Mouse (Mus musculus) megakaryocyte-erythroid progenitor cell, adult 5-6 weeks (primary cell): ENCODE data around the gene Gsdma2. TPM values are rescaled to one million over a fixed set of nuclear protein-coding genes. Genes with fewer than 3 reads are reported as not detected.
A peak's percentile ranks its signal among the peaks of the same experiment; 100 is the strongest.
"Not testable (repeated sequence)": the region's sequence is repeated elsewhere in the genome, so short reads cannot be mapped to it uniquely, and the experiment has no call there.

Experiments
- ATAC-seq: replicated peaks from 2 replicates; pipeline ENCODE4 v1.8.0; 2016; ENCODE audit warnings: mild to moderate bottlenecking, inconsistent platforms; ENCODE audit not compliant: severe bottlenecking, poor library complexity, low FRiP score, low TSS enrichment
- total RNA-seq, 2 experiments: library from RNA; stranded (forward) in 1 of 2; stranded (reverse) in 1 of 2; fragments of 200-1000, 215-1000 nt in 1 of 2; fragments of >200 nt in 1 of 2; fragmentation: Nextera tagmentation in 1 of 2; gene quantifications; 2 replicates each; pipeline ENCODE4 v1.2.3; 2014 to 2017

The Gsdma2 gene
- total RNA-seq (2014; fragmentation: Nextera tagmentation) (not detected in 2 replicates), total RNA-seq (2017) (not detected in 2 replicates)

DNA sequence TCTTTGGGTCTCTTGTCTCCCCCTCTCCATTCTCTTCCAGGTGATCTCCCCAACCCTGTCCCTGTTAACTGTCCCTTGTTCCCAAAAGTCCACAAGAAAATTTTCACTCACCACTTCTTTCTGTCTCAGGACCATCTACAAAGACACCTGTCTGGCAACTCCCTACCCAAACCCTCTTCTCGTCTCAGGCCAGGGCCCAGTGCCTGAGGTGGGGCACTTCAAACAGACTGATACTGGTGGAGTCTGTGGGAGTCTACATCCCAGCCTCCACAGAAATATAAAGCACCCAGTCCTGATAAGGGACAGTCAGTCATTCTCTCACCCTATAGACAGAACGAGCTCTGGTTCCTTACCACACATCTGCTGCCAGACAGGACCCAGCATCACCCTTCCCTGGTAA is at the start of gene Gsdma2:
Gsdma2 (plus strand) TSS at position 301 of the 400 bp plus-strand sequence.
- ATAC-seq = no peak

DNA sequence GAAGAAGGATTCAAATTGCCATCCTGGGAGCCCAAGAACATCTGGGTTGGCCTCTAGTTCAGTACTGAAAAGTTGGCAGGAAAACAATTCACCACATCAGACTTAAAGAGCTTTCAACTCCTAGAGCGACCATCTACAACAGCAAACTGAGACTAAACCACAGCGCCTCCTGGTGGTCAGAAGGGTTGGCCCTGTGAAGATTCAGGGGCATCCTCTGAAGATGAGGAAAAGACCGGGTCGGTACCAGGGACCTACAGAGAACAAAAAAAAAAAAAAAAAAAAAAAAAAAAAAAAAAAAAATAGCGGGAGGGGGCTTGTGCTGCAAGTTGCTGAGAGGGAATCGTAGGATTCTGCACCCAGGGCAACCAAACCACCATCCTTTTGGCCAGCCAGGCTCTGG is 49.2 kb upstream of the Gsdma2 start:
- ATAC-seq = peak; percentile 61

DNA sequence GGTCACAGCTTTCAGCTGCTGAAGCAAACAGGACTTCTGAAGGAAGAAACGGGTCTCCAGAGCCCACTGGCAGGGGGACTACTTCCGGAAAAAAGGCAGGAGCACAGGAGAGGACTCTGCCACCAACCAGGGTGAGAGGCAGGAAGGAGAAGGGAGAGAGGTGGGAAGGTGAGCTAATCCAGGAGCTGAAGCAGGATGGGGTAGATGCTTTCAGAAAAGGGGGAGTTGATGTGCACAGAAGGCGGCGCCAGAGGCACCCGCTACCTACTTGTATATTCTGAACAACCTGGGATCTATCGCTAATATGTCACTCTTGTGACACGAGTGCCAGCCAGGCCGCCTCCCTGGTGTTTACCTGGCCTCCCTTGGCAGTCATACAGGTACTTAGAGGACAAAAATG is 48.6 kb upstream of the Gsdma2 start, which contains the start of gene Lrrc3c:
Lrrc3c (plus strand) TSS at position 301 of the 400 bp plus-strand sequence.
- no peak for ATAC-seq

DNA sequence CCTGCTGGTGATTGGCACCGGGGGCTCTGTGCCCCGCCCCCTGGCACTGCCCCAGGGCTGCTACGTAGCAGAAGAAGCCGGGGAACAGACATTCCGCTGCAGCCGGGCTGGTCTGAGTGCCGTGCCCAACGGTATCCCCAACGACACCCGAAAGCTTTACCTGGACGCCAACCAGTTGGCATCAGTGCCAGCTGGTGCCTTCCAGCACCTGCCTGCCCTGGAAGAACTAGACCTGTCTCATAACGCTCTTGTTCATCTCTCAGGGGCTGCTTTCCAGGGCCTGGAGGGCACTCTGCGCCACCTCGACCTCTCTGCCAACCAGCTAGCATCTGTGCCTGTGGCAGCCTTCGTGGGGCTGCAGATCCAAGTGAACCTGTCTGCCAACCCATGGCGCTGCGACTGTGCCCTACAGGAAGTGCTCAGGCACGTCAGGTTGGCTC is 47.7 kb upstream of the Gsdma2 start:
- peak; percentile 6; the same call in 1 of the 2 replicates for ATAC-seq

DNA sequence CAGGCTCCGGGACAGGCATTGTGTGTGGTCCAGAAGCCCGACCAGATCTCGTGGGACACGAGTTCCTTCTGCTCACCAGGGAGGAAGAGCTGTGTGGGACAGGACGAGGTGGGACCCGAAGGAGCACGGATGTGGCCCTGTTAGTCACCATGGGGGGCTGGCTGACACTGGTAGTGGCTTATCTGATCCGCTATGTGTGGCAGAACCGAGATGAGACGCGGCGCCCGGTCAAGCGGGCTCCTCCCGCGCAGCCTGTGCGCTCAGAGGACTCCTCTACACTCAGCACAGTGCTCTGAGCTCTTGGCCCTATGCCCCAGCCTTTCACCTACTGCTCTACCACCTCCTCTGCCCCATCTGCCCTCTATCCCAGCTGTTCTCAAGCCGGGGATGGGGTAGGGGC is 47.3 kb upstream of the Gsdma2 start:
- ATAC-seq = 0 out of 2 replicates have a peak, but pooled peaks have one; percentile 17

DNA sequence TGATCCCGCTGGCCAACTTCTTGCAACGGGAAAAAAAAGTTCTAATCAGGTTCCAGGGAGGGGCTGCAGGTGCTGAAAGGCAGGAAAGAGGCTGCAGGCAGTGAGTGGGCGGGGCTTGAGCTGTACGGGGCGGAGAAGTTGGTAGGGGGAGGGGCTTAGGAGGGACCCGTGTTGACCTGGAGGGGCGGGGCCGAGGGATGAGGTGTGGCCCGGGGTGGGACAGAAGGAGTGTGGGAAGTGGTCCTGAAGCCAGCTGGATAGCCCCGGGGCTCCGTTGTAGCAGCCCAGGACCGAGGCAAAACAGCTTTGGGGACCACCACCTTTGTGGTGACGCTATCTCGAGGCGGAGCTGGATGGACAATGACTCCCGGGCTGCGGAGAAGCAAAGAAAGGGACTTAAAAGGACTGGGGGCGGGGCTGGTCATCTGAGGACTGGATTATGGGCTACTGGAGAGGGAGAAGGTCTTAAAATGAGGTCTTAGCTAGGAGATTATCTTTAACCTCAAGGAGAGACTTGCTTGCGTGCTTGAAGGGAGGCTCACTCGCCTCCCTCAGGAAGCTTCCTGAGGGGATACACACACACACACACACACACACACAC is 44.4 kb upstream of the Gsdma2 start:
- ATAC-seq = peak; percentile 58

DNA sequence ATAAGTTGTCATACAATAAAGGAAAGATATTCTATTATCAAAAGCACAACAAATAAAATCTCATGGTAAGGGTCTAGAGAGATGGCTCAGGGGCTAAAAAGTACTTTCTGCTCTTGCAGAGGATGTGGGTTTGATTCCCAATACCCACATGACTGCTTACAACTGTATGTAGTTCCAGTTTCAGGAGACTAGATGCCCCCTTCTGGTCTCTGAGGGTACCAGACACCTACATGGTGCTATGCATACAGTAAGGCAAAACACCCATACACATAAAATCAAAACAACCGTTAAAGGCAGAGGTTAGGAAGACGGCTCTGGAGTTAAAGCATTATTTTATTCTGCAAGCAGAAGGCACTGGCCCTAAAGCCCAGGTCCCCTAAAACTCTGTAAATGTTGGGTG is 42.6 kb upstream of the Gsdma2 start:
- ATAC-seq = no peak

DNA sequence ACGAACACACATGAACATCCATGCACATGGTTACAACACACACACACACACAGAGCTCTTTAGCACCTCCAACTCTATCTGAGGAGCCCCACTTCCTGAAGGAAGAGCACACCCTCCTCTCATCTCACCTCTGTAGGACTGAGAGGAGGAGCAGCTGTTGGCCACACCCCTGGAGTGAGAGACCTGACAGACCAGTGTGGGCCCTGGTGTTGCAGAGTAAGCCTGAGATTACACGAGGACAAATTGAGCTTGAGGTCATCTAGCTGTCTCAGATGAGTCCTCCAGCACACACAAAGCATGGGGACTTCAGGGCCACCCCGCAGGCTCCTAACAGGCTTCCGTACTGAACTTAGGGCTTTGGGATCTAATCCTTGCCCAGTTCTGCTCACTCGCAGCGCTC is 41.6 kb upstream of the Gsdma2 start:
- not testable (repeated sequence) for ATAC-seq

DNA sequence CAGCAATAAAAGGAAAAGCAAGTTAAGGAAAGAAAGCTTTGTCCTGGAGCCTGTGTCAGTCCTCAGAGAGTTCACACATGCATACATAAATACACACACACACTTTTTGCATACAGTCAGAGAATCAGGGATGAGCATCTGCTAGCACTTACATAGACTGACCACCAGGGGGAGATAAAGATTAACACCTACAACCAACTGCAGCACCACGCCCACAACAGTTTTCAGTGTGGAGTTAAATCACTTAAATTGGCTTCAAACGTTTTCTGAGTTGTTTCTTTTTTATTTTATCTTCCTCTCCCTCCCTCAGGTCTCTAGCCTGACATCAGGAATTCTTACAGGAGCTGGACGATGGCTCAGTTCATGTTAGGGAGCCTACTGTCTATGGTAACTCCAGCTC is 39.8 kb upstream of the Gsdma2 start:
- ATAC-seq = peak; percentile 65; the same call in 1 of the 2 replicates

DNA sequence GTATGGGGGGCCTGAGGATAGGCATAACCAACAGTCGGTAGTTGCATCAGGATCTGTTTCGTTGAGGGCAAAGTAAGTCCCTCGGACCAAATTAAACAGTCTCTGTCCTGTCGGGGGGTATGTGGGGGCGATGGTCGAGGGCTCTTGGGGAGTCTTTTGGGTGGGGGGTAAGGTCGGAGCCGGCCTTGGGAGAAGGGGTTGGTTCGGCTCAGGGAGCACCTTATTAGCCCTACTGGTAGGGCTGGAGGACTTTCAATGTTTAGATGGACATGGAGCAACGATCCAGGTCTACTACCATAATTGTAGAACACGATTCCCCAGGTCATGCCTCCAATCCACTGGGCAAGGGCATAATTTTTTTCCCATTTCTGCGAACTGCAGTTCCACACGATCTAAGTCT is 25.8 kb upstream of the Gsdma2 start:
- no peak for ATAC-seq

DNA sequence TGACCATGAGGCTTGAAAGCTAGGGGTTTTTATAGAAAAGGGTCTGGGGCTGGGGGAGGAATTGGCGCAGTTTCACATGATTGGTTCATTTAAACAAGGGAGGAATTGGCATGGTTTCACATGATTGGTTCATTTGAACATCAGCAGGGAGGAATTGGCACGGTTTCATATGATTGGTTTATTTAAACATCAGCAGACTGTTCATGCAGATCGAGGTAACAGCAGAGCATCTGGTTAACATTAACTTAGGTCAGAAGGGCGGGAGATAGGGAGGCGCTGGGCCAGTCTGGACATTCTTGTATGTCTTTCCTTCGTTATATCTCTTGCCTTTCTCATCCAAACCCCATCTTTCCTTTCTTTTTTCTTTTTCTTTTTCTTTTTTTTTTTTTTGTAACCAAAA is 22.6 kb upstream of the Gsdma2 start:
- not testable (repeated sequence) for ATAC-seq

DNA sequence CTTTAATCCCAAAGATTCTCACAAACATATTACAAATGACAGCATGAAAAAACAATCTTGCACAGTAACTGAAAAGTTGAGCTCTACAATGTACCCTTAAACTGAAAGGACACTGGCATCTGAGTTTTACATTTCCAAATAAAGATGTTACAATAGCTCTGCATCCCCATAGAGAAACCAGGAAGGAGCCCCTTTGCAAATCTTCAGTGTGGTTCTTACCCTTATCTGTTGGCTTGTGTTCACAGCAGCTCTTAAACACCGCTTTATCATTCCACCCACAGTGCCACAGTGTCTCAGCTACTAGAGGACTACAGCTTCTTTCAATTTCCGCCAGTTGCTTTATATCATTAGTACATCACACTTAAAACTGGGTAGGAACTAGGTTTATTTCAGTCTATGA is 22.2 kb upstream of the Gsdma2 start:
- not testable (repeated sequence) for ATAC-seq

DNA sequence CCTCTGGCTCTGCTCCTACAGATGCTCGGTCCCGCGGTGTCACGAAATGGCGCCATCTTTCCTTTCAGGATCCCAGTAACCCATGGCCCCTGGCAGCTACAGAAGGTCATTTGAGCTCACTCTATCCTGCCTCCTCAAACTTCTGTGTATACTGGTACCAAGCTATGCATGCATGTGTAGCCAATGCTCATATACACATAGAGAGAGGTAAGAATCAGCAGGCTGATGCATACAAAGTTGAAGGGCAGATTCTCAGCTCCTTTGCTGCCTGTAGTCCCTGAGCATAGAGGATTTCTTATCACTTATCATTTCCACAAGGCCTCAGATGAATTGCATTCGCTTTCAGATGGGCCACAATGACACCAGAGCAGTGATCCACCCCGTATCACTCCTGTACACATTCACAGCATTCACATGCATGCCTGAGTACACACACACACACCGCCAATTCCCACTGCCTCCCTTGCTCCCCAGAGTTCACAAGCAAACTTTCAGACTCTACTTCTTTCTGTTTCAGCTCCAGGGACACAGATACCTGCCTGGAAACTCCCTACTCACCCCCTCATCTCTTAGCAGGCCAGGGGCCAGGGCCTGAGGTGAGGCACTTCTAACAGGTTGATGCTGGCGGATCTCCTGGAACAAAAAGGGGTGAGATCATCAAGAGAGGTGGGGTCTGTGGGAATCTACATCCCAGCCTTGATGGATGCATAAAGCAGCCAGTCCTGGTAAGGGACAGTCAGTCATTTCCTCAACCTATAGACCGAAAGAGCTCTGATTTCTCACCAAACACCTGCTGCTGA is 20.7 kb upstream of the Gsdma2 start, which contains the start of the genes Gm12355 and Gsdma3:
Gm12355 (minus strand) TSS at position 51 of the 800 bp plus-strand sequence.
Gsdma3 (plus strand) TSS at position 750 of the 800 bp plus-strand sequence.
- ATAC-seq = no peak

DNA sequence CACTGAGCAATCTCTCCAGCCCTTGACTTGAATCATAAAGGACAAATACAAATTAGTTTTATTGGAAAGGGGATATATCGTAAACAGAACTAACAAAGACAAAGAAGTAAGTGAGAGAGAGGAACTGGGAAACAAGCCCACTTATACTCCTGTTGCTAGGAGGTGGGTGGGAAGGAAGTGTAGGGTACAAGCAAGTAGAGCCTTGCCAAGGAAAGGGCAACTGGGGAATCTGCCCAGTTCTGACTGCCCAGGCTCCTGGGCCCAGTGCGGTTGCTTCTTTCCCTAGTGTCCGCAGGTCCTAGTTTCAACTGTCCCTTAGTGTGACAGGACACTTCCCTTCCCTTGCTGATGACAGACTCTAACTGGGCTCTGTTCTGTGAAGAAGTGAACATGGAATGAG is 17.9 kb upstream of the Gsdma2 start:
- ATAC-seq = no peak

DNA sequence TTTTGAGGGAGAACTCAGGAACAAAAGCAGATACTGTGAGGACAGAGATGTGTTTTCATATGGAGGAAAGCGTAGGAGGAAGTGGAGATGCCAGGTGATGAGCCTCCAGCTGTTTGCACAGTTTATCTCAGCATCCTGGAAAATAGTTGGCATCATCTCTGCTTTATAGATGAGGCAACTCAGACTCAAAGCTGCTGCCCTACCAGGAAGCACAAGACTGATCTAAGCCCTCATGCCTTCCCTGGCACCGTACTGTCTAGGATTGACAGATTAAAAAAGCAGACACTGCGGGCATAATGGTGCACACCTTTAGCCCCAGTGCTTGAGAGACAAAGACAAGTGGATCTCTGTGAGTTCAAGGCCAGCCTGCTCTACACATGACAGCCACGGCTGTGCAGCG is 15.9 kb upstream of the Gsdma2 start:
- no peak for ATAC-seq

DNA sequence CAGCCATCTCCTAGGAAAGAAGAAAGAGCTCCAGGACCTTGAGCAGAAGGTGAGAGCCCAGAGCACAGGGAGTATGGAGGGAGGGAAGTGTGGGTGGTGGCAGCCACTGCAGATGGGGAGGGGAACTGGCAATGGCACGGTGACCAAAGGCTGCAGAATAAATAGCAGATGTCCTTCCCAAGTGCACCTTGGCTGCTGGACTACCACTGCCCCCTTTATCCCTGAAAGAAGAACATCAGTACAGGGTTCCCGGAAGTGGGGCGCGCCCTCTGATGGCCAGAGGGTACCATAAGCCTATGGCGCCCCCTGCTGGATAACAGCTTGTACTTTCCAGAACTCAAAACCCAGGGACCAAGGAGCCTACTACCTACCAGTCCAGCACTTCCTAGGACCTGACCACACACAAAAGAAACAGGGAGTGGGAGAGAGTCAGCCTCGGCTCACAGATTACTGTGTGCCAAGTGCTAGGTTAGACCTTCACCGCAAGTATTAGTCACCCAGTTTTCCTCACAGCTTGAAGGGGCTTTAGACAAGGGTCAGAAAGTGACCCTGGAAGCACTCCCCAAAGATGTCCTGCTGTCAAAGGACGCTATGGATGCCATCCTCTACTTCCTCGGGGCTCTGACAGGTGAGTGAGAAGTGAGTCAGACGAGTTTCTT is 11.1 kb upstream of the Gsdma2 start:
- peak; percentile 95 for ATAC-seq

DNA sequence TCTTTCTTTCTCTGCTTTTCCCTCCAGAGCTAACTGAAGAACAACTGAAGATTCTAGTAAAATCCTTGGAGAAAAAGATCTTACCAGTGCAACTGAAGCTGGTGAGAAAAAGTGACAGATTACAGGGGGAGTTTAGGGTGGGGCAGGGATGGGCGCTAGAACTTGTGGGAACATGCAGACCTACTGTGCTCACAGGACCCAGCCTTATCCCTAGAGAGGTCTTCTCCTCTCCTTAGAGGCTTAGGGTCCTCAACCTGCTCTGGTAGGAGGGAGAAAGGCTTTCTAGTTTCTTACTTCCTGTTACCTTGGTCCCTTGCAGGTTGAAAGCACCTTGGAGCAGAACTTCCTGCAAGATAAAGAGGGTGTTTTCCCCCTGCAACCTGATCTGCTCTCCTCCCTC is 9.1 kb upstream of the Gsdma2 start:
- ATAC-seq = no peak

DNA sequence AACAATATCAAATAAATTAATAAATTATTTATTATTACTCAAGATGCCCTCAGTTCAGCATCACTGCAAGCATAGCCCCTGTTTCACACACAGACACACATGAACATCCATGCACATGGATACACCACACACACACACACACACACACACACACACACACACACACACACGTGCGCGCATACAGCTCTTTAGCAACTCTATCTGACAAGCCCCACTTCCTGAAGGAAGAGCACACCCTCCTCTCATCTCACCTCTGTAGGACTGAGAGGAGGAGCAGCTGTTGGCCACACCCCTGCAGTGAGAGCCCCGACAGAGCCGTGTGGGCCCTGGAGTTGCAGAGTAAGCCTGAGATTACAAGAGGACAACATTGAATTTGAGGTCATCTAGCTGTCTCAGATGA is 6.5 kb upstream of the Gsdma2 start:
- ATAC-seq = no peak

DNA sequence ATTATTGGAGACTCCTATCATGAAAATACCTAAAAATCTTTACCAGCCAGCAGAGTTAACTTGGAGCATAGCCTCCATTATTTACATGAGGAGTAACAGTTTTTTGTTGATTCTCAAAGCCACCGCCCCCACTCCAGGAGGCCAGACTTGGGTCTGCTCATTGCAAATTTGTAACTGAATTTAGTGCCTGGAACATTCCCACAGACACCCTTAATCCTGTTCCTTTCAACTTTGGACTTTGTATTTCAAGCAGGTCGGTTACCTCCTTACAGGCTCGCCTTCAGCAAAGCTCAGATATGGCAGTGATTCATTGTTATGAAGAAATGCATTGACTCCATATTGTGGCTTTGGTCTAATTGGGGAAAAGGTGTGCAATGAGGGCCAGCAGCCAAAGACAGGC is 1.8 kb upstream of the Gsdma2 start:
- no peak for ATAC-seq

DNA sequence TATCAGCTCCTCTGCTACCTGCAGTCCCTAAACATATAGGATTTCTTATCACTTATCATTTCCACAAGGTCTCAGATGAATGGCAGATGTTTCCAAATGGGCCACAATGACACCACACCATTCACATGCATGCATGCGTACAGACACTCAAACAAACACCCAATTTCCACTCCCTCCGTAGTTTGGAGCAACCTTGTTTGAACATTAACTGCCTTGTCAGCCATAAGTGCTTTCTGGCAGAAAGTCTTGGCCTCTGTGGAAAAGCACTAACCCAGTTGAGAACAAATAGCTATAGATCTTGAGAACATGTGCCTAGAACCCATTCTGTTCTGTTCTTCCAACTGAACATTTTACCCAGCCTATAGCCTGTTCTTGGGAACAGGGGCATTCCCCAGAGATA is 613 bp upstream of the Gsdma2 start:
- no peak for ATAC-seq
